Mouse (Mus musculus) brain, embryonic 14.5 days (tissue): Measurements from ENCODE around the gene Zfp663.

Experiments
- CTCF ChIP-seq: fragments of 200-500 bp; IDR thresholded peaks from 2 replicates; pipeline ENCODE4 v1.5.1; 2012; ENCODE audit warnings: inconsistent platforms, mild to moderate bottlenecking, moderate library complexity, borderline replicate concordance; ENCODE audit not compliant: insufficient read depth, insufficient read length; ENCODE audit errors: extremely low read depth
- POLR2A ChIP-seq: fragments of 200-500 bp; IDR thresholded peaks from 2 replicates; pipeline ENCODE4 v1.6.1; 2012; ENCODE audit warnings: mild to moderate bottlenecking, inconsistent platforms, borderline replicate concordance; ENCODE audit not compliant: poor library complexity, insufficient read depth, insufficient read length, severe bottlenecking; ENCODE audit errors: extremely low read depth

GRCm38 (mm10) chr2:165360861-165361260, 7.7 kb downstream of the Zfp663 start:
- TF ChIP-seq CTCF (peak; percentile 85), POLR2A (no peak)
